Mouse (Mus musculus): ENCODE data around the gene Ints7. TPM values are rescaled to one million over a fixed set of nuclear protein-coding genes. Genes with fewer than 3 reads are reported as not detected.

Ints7 gene
- total RNA-seq (2022), result 1 to 10 TPM; 4.6 to 5.9 (median 4.8) TPM

DNA sequence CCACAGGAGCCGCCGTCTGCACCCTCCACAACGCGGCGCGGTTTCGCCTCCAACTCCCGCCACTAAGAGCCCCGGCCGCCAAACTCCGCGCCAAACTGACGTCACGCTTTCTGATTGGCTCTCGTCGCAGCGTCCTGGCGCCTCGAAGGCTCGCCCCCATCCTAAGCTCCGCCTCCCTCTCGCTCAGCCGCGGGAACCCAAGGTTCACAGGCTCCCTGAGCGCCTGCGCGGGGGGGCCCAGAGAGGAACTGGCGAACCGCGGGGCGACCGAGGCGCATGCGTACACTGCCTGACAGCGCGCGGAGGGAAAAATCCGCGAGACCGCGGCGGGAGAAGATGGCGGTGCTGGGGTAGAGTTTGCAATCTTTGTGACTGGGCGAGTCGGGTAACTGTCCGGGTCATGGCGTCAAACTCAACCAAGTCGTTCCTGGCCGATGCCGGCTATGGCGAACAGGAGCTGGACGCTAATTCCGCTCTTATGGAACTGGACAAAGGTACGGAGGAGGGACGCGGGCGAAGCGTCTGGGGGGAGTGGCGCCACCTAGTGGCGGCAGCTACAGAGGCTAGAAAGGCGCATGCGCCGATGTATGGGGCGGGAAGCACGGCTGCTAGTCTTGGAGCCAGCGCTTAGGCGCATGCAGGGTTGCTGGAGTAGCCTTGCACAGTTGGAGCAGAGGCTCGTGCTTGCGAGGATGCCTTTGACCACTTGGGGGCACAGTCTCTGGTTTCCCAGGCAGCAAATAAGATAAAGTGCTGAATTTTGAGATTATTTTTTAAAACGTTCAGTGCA, at the start of gene Ints7, which contains the start of gene Dtl:
Gene Ints7, plus strand, starts transcription at position 179 of the 790 bp plus-strand sequence.
Gene Dtl, minus strand, starts transcription at position 87 of the 790 bp plus-strand sequence.
- peak; percentile 97 to 99 for DNase-seq (ENCODE audit: low spot score in 2 of 2)

DNA sequence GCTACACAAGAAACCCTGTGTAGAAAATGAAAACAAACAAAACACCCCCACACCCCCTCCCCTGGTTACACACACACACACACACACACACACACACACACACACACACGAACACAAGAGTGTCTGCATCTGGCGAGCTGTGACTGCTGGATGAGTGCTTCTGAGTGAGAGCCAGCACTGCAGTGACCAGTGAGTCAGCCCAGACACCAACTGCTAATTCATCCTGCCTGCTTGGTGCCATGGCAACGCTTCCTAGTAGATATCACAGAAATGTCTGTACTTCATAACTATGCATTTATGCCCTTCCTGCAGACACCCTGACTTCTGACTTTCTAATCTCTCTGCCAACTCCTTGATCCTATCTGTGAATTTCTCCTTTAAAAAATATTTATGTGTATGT, 48.3 kb upstream of the Ints7 start:
- no peak for DNase-seq (ENCODE audit: low spot score in 2 of 2)

DNA sequence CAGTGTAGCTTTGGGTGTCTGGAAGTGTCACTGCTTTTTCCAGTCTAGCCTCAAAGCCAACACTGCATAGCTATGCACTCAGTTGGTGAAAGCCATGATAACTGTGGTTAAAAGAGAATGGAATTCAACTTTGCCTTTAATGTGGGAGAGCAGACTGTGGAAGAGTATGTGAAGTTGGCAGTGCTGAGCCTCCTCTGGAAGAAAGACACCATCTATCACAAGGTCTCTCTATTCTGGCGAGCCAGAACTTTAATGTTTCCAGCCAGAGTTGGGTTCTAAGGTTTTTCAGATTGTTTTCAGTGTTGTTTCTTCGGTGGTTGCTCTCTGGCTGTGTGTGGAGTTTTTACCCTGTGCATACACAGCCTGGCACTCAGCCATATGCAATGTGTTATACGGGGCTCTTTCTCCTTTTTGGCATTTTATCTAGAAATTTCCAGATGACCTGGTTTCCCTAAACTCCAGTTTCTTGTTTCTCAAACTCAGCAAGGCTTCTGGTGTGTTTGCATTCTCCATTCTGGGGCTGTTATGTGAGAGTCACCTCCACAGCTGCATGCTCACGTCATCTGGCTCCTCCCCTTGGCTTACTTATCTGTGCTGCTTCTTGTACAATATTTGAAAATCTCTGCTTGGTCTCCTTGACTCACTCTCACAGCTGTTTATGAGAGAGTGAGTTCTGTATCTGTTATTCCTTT, 47.4 kb upstream of the Ints7 start:
- DNase-seq (ENCODE audit: low spot score in 2 of 2), result peak; percentile 28 to 31

DNA sequence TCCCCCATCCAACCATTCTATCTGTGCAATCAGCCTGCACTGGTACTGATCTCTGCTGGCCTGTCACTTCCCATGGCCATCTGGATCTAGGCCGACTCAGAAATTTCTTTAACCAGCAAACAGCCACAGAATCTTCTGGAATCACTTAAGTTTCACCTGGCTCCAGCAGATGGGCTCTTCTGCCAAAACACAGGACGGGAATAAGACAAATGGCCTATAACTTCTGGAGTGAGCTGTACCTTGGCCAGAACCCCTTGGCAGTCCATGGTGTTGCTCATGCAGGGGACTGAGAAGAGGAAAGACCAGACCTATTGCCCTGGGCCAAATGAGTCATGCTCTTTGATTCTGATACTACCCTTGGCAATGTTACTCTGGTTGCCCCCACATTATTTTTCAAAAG, 46.0 kb upstream of the Ints7 start:
- peak; percentile 70 to 82 for DNase-seq (ENCODE audit: low spot score in 2 of 2)

DNA sequence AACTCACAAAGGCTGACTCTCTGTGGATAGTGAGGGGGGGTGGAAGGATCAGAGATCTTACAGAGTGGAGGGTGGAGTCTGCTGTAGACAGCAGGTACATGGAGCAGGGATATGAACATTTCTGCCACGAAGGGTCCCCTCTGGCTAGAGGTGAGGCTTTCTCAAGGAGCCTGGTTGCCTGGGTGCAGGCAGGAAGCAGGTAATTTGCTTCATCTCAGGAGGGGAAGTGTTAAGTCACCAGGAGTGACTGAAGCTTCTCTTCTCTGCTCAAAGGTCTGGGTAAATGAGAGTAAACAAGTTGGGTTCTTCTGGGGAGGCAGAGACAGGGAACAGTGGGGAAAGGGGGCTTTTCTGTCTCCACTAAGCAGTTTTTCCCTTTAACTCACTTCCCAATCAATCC, 44.4 kb upstream of the Ints7 start:
- DNase-seq (ENCODE audit: low spot score in 2 of 2), result no peak

DNA sequence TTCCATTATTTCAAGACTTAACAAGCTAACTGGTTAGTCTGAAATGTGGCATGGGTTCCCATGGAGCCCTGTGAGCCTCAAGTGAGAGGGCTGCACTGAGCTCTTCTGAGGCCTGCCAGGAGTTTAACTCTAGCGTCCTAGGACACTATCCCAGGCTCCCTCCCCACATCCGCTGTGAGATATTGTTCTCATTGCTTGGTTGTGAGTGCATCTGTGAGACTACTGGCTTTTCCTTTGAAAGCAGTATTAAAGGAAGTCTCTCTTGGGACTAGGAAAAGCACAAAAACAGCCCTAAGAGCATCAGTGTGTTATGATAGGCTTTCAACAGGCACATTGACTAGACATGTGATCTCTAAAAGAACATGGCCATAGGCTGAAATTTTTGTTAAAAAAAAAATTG, 40.5 kb upstream of the Ints7 start:
- no peak for DNase-seq (ENCODE audit: low spot score in 2 of 2)

DNA sequence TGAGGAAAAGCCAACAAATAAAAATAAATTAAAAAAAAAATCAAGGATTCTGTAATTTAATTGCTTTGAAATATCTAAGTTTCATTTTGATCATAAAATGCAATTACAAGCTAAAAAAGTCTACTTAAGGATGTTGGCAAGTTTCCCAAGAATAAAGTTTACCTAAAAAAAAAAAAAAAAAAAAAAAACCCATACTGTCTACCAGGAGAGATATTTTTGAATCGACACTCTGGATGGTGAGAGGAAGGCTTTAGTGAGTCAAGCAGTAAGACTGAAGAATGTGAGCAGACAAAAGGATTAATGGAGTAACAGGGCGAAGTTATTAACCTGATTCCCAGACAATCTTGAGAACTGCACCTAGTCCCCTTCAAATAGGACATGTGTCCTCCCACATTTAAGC, 35.1 kb upstream of the Ints7 start:
- no peak for DNase-seq (ENCODE audit: low spot score in 2 of 2)

DNA sequence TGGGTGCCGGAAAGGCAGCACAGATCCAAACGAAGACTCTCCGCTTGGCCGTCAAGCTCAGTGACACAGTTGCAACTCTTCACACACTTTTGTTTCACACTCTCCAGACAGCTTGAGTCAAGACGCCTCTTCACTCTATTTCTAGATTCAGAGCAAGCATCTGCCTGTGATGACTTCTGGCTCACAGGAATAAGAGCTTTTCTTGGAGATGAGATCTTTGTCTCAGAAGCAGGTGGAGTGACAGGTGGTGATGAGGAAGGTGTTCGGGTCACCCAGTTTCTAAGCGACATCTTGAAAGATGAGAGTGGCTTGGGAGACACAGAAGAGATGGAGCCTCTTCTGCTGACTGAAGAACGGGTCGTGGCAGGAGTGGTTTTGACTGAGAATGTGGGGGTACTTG, 34.4 kb upstream of the Ints7 start:
- DNase-seq (ENCODE audit: low spot score in 2 of 2), result no peak

DNA sequence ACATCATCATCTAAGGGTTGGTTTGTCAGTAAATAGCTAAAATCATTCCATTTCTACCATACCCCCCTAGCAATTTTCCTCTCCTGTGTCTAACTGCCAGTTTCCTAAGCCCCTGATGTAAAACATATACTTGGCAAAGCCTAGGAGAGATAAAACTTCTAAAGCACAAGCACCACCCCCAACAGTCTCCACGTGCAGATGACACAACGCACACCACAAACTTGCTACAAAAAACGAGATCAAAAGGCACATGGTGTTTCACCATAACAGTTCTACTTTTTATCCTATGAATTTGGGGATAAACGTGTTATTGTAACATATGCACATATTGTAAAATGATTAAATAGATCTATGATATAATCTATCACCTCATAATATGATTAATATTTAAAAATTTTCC, 33.8 kb upstream of the Ints7 start:
- no peak for DNase-seq (ENCODE audit: low spot score in 2 of 2)

DNA sequence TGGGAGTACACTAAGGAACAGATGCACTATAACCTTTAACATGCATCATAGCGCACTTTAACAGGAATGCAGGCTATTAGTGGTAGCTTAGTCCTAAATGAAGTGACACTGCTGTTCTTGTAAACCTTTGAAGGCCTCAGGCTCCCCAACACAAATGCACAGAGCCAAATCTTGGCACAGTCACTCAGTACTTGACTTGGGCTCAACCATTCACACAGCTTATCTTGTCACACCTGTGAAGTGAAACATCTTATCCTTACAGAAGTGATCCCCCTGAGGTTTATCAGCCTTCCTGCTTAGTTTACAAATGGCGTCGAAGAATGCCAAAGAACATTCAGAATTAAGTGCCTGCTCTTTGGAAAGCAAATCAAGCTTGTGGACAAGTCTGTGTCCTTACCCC, 31.7 kb upstream of the Ints7 start:
- no peak for DNase-seq (ENCODE audit: low spot score in 2 of 2)

DNA sequence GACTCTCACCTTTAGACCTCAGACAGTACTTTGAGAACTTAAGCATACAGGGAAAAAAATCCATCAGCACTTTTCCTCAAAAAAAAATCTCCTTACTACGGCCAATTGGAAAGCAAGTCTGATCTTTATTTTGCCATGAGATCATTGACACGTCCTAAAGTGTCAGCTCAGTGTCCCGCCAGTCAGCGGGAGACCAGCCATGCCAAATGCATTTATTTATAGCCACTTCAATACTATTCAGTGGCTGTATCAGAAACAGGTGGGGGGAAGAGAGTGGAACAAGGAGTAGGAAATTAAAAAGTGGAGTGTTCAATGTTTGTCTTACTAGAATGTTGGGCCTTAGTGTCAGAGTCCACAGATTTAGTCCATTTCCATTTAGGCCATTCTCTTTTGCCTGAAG, 24.6 kb upstream of the Ints7 start:
- DNase-seq (ENCODE audit: low spot score in 2 of 2), result peak in 1 of 2 experiments; percentile 30

DNA sequence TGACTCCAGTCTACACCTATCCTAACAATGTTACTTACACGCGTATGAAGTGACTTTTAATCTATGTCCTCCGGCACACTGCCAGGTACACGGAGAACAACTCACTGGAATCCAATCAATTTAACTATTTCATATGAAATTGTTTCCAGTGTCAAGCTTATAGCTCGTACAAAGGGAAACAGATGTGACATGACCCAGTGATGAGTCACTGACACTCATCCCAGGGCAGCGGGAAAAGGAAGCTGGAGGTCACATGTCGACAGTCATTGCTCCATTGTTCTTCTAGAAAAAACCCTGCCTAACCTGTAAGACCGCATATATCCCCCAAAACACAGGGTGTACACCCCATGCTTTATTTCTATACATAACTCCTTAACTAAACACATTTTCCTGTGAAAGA, 18.3 kb upstream of the Ints7 start:
- DNase-seq (ENCODE audit: low spot score in 2 of 2), result no peak

DNA sequence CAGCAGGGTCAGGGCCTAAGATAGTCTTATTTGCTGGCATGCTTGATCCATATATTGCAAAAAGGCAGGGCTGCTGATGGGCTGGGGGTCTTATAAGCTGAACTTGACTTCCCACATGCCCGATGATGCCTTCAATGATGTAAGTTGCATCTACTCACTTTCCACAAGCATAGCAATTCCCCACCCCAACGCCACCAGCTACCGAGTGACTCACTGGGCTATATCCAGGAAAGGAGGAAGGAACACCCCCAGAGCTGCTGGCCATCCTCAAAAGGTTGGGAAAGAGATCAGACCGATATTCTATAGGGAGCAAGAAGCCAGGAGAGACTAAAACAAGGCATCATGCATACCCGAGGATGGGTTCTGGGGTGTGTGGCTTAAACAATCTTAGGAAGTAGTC, 15.7 kb upstream of the Ints7 start:
- no peak for DNase-seq (ENCODE audit: low spot score in 2 of 2)

DNA sequence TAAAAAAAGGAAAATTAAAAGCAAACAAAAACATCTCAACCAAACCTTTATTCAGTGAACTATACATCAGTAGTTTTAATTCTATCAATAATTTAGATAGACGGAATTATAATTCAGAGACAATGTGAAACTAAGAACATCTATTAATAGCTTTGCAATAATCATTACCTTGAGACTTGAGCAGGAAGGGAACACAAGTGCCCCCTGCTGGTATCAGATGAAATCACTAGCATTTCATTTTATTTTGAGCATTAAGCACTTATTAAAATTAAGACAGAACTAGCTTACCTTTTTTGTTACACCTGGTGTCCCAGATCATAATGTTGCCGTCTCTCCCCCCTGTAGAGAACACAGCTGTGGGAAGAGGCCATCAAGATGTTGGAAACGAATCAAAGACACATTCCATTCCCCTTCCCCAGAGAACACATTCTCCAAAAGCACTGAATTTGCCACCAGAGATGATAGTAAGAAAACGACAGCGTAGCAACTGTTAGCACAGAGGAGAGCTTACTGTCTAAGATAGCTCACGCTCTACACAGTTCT, 12.5 kb upstream of the Ints7 start:
- DNase-seq (ENCODE audit: low spot score in 2 of 2), result no peak

DNA sequence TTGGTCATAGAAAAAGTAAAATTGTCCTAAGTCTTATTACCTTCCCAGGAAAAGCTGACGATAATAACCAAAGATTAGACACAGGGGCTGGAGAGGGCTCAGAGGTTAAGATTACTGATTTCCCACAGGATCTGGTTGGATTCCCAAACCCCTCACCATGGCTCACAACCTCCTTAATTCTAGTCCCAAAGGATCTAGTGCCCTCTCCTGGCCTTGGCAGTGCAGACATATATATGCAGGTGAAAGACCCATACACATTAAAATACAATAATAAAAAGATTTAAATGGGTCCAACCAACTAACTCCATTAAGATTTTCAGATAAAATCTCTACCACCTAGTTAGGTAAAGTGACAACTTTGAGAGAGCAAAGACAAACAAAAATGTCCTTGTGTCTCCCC, 7.6 kb upstream of the Ints7 start:
- DNase-seq (ENCODE audit: low spot score in 2 of 2), result no peak

DNA sequence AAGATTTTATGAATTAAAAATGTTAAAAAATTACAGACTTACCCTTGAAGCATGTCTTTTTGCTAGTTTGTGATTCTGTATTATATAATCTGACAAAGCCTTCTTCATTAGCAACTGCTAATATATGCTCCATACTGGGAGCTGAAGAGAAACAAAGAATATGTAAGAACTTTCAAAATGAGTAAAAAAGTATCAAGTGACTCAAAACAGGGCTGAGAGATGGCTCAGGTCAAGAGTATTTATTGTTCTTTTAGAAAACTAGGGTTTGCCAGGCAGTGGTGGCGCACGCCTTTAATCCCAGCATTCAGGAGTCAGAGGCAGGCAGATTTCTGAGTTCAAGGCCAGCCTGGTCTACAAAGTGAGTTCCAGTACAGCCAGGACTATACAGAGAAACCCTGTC, 5.8 kb upstream of the Ints7 start:
- DNase-seq (ENCODE audit: low spot score in 2 of 2), result no peak

DNA sequence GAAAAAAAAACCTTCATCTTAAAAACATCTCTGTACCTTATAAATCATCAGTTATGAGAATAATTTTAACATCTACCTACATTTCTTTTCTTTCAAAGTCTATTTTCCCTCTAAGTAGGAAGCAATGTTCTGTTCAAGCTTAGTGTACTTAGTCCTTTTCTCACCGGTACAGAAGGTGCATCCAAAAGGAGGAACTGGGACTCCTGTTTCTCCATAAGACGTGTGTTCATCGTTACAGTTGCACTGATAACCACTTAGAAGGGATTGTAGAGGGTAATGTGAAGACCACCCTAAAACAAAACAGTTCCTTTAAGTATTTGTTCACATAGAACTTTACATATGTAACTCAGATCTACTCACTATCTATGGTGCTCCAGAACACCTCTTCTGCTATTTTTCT, 5.0 kb upstream of the Ints7 start:
- DNase-seq (ENCODE audit: low spot score in 2 of 2), result no peak

DNA sequence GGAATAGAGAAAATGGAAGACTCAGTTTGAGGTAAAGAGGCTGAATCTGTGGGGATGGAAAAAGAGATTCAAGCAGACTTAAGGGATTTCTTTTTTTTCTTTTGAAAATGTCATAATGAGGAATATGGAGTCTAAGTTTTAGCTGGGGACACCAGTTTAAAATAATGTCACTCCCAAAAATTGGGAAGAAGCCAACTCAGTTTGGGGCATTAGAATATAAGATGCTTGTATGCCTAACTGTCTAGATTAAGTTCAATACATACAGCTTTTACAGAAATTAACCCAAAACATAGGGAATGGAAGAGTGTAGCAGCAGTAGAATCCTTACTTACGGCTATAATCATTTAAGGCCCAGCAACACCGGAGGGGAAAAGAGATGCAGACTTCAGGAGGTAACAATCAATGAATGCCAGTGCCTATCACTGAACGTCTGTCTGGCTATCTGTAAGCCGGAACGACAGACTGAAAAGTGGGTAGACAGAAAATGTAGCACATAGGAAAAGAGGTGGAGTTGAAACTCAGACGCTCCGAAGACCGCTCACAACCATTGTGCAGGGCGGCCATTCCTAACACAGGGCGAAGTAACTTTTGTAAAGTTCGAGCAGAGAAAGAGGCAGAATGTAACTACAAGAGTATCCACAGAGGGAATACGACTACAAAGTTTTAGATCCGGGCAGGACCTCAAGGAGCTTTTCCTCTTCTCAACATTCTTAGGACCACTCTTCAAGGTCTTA, 1.4 kb upstream of the Ints7 start:
- no peak for DNase-seq (ENCODE audit: low spot score in 2 of 2)

DNA sequence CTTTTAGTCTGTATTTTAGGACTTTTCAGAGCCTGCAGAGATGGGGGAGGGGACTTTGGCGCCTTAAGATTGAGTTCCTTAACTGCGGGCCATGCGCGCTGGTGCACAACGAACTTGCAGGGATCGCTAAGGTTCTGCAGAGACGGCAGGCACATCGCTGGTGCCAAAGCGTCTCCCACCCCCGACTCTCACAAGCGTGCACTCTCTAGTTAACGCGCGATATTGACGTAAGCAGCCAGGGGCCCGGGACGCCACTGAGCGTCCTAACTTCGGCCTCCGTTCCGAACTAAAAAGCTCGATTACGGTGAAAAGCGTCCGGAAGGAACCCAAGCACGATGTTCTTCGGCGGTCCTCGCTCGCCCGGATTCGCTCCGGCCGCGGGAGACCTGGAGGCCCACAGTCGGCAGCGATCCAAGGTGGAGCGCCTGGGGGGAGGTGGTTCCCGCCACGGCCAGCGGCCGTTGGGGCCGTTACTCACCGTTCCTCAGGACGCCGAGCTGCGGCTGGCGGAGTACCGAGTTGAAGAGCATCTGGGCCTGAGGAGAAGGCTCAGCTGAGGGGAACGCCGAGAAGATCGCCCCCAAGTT, 472 bp upstream of the Ints7 start:
- DNase-seq (ENCODE audit: low spot score in 2 of 2), result peak in 1 of 2 experiments; percentile 12

DNA sequence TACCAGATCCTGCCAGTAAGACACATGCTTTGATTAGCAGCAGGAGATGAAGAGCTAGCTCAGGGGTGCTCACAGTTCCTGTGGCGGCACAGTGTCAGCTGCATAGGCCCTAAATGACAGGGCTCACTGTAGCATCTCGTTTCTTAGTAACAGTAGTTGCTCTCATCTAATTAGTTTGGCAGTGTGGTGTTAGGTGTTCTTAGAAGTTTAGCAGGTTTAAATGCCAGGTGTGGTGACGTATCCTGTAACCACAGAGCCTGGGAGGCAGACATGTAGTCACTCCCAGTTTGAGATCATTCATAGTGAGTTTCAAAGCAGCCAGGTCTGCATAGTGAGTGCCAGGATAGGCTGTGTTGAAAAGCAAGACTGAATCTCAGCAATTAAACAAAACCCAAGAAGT, 4.1 kb downstream of the Ints7 start:
- no peak for DNase-seq (ENCODE audit: low spot score in 2 of 2)

DNA sequence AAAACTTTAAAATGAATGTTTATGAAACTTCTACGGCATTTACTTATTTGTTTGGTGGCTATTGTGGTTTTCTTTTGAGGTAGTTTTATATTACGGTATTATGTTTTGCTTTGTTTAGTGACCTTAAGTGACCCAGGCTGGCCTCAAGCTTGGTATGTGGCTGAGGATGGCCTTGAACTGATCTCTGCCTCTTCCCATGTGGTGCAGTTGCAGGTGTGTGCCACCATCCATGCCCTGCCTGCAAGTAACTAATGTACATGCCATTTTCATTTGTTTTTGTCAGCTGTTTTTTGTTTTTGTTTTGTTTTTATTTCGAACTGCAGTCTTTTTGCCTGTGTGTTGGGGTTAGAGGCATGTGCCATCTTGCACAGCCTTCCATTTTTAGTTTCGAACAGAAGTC, 6.2 kb downstream of the Ints7 start:
- no peak for DNase-seq (ENCODE audit: low spot score in 2 of 2)

DNA sequence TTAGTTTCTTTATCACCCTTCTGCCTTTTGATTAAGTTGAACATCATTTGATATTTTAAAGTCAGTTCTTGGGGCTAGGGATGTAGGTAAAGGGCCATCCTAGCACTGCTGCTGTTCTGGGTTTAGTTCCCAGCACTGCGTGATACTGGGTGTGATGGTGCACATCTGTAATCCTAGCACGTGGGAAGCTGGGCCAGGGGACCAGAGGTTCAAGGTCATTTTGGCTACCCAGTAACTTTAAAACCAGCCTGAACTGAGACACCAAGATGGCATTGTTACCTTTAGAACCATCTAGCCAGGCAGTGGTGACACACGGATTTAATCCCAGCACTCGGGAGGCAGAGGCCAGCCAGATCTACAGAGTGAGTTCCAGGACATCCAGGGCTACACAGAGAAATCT, 8.4 kb downstream of the Ints7 start:
- DNase-seq (ENCODE audit: low spot score in 2 of 2), result no peak

Data from gastrocnemius, adult 8-10 months (tissue).